In the genomic region with DNA sequence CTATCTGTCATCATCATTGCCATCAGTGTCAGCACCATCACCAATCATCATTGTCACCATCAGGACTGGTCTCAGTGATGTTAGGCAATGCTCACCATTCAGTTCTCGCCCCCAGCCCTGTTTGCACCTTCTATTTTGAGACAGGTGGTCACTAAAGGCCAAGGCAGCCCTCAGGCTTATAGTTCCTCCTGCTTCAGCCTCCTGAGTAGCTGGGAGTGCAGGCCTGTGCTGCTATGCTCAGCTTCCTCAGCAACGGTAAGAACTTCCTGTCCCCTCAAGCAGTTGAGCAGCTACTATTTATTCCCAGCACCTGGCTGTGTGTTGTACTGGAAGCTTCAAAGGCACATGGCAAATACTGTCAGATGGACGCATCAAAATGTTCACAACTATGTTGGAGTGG, we compare ENCODE assay signal across 26 mouse cellular contexts. TPM values are rescaled to one million over a fixed set of nuclear protein-coding genes. Genes with fewer than 3 reads are reported as not detected.
"Had no signal": no experiment of that assay in that cellular context is flagged by ENCODE, and none has a peak within 500 bp of the region (broad histone marks: within the 10 kb centered on the region; RNA-seq: fewer than 3 reads in every experiment).

No protein-coding gene starts in this region.

- H3K27ac ChIP-seq: embryonic facial prominence, embryonic 10.5 days; embryonic facial prominence, embryonic 12.5 days; embryonic facial prominence, embryonic 13.5 days; embryonic facial prominence, embryonic 15.5 days; forebrain, embryonic 10.5 days; forebrain, embryonic 12.5 days; forebrain, embryonic 13.5 days; forebrain, embryonic 15.5 days; gastrocnemius, adult 2 months; heart, adult 2 months had no signal

- H3K4me3 ChIP-seq: embryonic facial prominence, embryonic 10.5 days; embryonic facial prominence, embryonic 12.5 days; embryonic facial prominence, embryonic 13.5 days; embryonic facial prominence, embryonic 15.5 days; erythroblast, embryonic 14.5 days; forebrain, embryonic 10.5 days; forebrain, embryonic 12.5 days; forebrain, embryonic 13.5 days; forebrain, embryonic 15.5 days; gastrocnemius, adult 2 months; heart, adult 2 months had no signal

- H3K36me3 ChIP-seq: embryonic facial prominence, embryonic 10.5 days; embryonic facial prominence, embryonic 12.5 days; embryonic facial prominence, embryonic 13.5 days; embryonic facial prominence, embryonic 15.5 days; forebrain, embryonic 10.5 days; forebrain, embryonic 12.5 days; forebrain, embryonic 15.5 days had no signal

- H3K27me3 ChIP-seq: embryonic facial prominence, embryonic 13.5 days; embryonic facial prominence, embryonic 15.5 days; forebrain, embryonic 13.5 days; forebrain, embryonic 15.5 days had no signal

- DNase-seq: cerebellum, adult 2 months; cerebellum, adult 8-10 months; cerebellum, adult 9-10 months; cerebellum, adult 9-11 months; cerebellum, postnatal 10 days; cerebellum, postnatal 14 days; cerebellum, postnatal 25 days; cerebellum, postnatal 36 days; embryo, embryonic 11 days; forebrain, postnatal 0 days; gastrocnemius, adult 2 months; gastrocnemius, postnatal 10 days; gastrocnemius, postnatal 14 days; gastrocnemius, postnatal 25 days; gastrocnemius, postnatal 36 days; heart, adult 18-20 months; heart, adult 2 months had no signal

- H3K9me3 ChIP-seq: embryonic facial prominence, embryonic 13.5 days; embryonic facial prominence, embryonic 15.5 days; forebrain, embryonic 15.5 days had no signal

RNA-seq across cellular contexts. Expression of a gene that starts 3.7 kb away (rescaled TPM):
- polyA plus RNA-seq: erythroblast, embryonic 14.5 days had no signal
